Mouse (Mus musculus): ENCODE results near the gene Tmed11.

- TF ChIP-seq CTCF (IDR thresholded peaks at IDR 0.05; ENCODE audit: control insufficient read depth, insufficient read depth, insufficient read length) (no peak), MYOD1 (IDR thresholded peaks at IDR 0.05; ENCODE audit: control insufficient read depth, insufficient read length, low read depth) (no peak)
Observed at GRCm38 (mm10) chr5:108823276-108823675, 28.1 kb upstream of the Tmed11 start.
